Mouse (Mus musculus) midbrain, embryonic 10.5 days (tissue): Measurements from ENCODE around the gene Gm21719. TPM values are rescaled to one million over a fixed set of nuclear protein-coding genes. Genes with fewer than 3 reads are reported as not detected.
"Not testable (repeated sequence)": the region's sequence is repeated elsewhere in the genome, so short reads cannot be mapped to it uniquely, and the experiment has no call there.

ENCODE experiments used
- DNase-seq: peaks from one replicate; pipeline ENCODE4 v3.0.0-alpha.2; 2017; ENCODE audit warnings: low spot score
- H3K27ac ChIP-seq: fragments of 300-500 bp; sonication (generic); replicated peaks from 2 replicates; pipeline ENCODE4 v1.5.1; 2016; ENCODE audit warnings: mild to moderate bottlenecking
- H3K27me3 ChIP-seq: fragments of 300-500 bp; sonication (generic); 2 replicates; pipeline ENCODE4 v1.6.1; 2016; ENCODE audit warnings: low read depth, mild to moderate bottlenecking; ENCODE audit not compliant: poor library complexity, severe bottlenecking
- H3K36me3 ChIP-seq: fragments of 300-500 bp; sonication (generic); 2 replicates; pipeline ENCODE4 v1.6.1; 2016; ENCODE audit warnings: mild to moderate bottlenecking, moderate library complexity
- H3K4me1 ChIP-seq: fragments of 300-500 bp; sonication (generic); 2 replicates; pipeline ENCODE4 v1.6.1; 2016
- H3K4me3 ChIP-seq: fragments of 300-500 bp; sonication (generic); 2 replicates; pipeline ENCODE4 v1.5.1; 2016; ENCODE audit warnings: mild to moderate bottlenecking, moderate library complexity
- H3K9me3 ChIP-seq: fragments of 300-500 bp; sonication (generic); replicated peaks from 2 replicates; pipeline ENCODE4 v1.6.1; 2016; ENCODE audit warnings: mild to moderate bottlenecking
- WGBS: fragments of 180-500 bp; shearing (Covaris S2); methylation state at CpG from one replicate; pipeline ENCODE4 v1.1.7; 2016; 5-methylcytosine and 5-hydroxymethylcytosine counted together
- polyA plus RNA-seq: library from polyadenylated mRNA; unstranded; fragments of >200 nt; fragmentation: Nextera tagmentation; extraction: Ambion mirVana; gene quantifications from 2 replicates; pipeline ENCODE4 v1.2.1, GENCODE M21; 2016

Gene Gm21719
- not detected in 2 replicates for polyA plus RNA-seq

GRCm38 (mm10) chrY:6682772-6683171 lies at the start of gene Gm21719:
TSS of gene Gm21719 (minus strand) at chrY:6682872.
- not testable (repeated sequence) for H3K36me3 ChIP-seq, H3K27ac ChIP-seq, H3K27me3 ChIP-seq, H3K4me1 ChIP-seq, DNase-seq, H3K4me3 ChIP-seq, H3K9me3 ChIP-seq
- WGBS, result 83% methylated on average over 1 of the region's 1 CpGs

Other genes with a start within 250 kb of the Gm21719 start
- not detected in 2 replicates for gene Gm28919, start 99.3 kb downstream of the Gm21719 start, polyA plus RNA-seq
- not detected in 2 replicates for gene Gm20830, start 235.4 kb upstream of the Gm21719 start, polyA plus RNA-seq